Mouse (Mus musculus) forelimb bud, embryonic 11.5 days (tissue): ENCODE results near the gene Ccdc85c.
A peak's percentile ranks its signal among the peaks of the same experiment; 100 is the strongest.

ENCODE experiments used
- DNase-seq: peaks from one replicate; pipeline ENCODE4 v3.0.0-alpha.2; 2012; ENCODE audit warnings: low read depth, low spot score

Ccdc85c gene

GRCm38 (mm10) chr12:108217572-108217971 is 57.7 kb downstream of the Ccdc85c start:
- no peak for DNase-seq

- DNase-seq, result no peak
Measured at GRCm38 (mm10) chr12:108216611-108217370, 58.4 kb downstream of the Ccdc85c start.

- DNase-seq, result peak; percentile 34
Measured at GRCm38 (mm10) chr12:108215090-108215489, 60.1 kb downstream of the Ccdc85c start.

- peak; percentile 39 for DNase-seq
Measured at GRCm38 (mm10) chr12:108213090-108214041, 61.9 kb downstream of the Ccdc85c start.

GRCm38 (mm10) chr12:108212476-108212875 is 62.7 kb downstream of the Ccdc85c start:
- no peak for DNase-seq

- DNase-seq, result peak; percentile 25
Measured at GRCm38 (mm10) chr12:108212071-108212470, 63.2 kb downstream of the Ccdc85c start.

GRCm38 (mm10) chr12:108210623-108211022 is 64.6 kb downstream of the Ccdc85c start:
- no peak for DNase-seq

GRCm38 (mm10) chr12:108208726-108209438 is 66.3 kb downstream of the Ccdc85c start:
- DNase-seq, result peak; percentile 57

GRCm38 (mm10) chr12:108208216-108208615 is 67.0 kb downstream of the Ccdc85c start:
- no peak for DNase-seq

GRCm38 (mm10) chr12:108206641-108207040 is 68.6 kb downstream of the Ccdc85c start:
- DNase-seq, result peak; percentile 74

GRCm38 (mm10) chr12:108204978-108205377 is 70.2 kb downstream of the Ccdc85c start:
- no peak for DNase-seq

GRCm38 (mm10) chr12:108203895-108204294 is 71.3 kb downstream of the Ccdc85c start:
- DNase-seq, result no peak

GRCm38 (mm10) chr12:108200094-108200493 is 75.1 kb downstream of the Ccdc85c start:
- DNase-seq, result no peak

GRCm38 (mm10) chr12:108198447-108198846 is 76.8 kb downstream of the Ccdc85c start:
- DNase-seq, result no peak

- no peak for DNase-seq
Measured at GRCm38 (mm10) chr12:108195761-108196160, 79.5 kb downstream of the Ccdc85c start.

GRCm38 (mm10) chr12:108193878-108194277 is 81.3 kb downstream of the Ccdc85c start:
- DNase-seq, result no peak

- no peak for DNase-seq
Measured at GRCm38 (mm10) chr12:108187541-108188091, 87.6 kb downstream of the Ccdc85c start.

GRCm38 (mm10) chr12:108181716-108182115 is 93.5 kb downstream of the Ccdc85c start:
- DNase-seq, result no peak

- peak; percentile 99 for DNase-seq
Measured at GRCm38 (mm10) chr12:108179321-108180266, 95.6 kb downstream of the Ccdc85c start, which contains the start of gene Ccnk. Gene Ccnk (plus strand): TSS chr12:108179579.

- DNase-seq, result no peak
Measured at GRCm38 (mm10) chr12:108179246-108179320, 96.1 kb downstream of the Ccdc85c start, which contains the start of gene Setd3. Gene Setd3 (minus strand): TSS chr12:108179314.
